Mouse (Mus musculus): ENCODE results near the gene Bhlhb9.
"Not testable (repeated sequence)": the region's sequence is repeated elsewhere in the genome, so short reads cannot be mapped to it uniquely, and the experiment has no call there.

GRCm38 (mm10) chrX:135835896-135836295 is 38.5 kb downstream of the Bhlhb9 start:
- not testable (repeated sequence) for TF ChIP-seq CTCF (IDR thresholded peaks at IDR 0.05; ENCODE audit: borderline replicate concordance, control insufficient read depth, extremely low read depth, insufficient read depth, low read length, poor library complexity); POLR2A (IDR thresholded peaks at IDR 0.05; ENCODE audit: control insufficient read depth, extremely low read depth, insufficient read depth, low read length, poor library complexity)
